Mouse (Mus musculus) G1E (cell line): ENCODE data around the gene Atf6b.

Experiments
- CTCF ChIP-seq: IDR thresholded peaks from 2 replicates; pipeline ENCODE4 v1.5.1; 2012; ENCODE audit warnings: low read depth, low read length, inconsistent platforms, mixed read lengths
- GATA1 ChIP-seq: IDR thresholded peaks from 2 replicates; pipeline ENCODE4 v1.6.1; 2012; ENCODE audit warnings: borderline replicate concordance, low read length, inconsistent platforms, mixed read lengths
- GATA2 ChIP-seq: IDR thresholded peaks from 2 replicates; pipeline ENCODE4 v1.6.1; 2012; ENCODE audit warnings: low read depth, low read length, inconsistent platforms, borderline replicate concordance
- POLR2AphosphoS5 ChIP-seq: IDR thresholded peaks from 2 replicates; pipeline ENCODE4 v1.6.1; 2012; ENCODE audit warnings: low read depth, low read length, inconsistent platforms; ENCODE audit not compliant: insufficient replicate concordance
- TAL1 ChIP-seq: conservative IDR thresholded peaks from 2 replicates; pipeline ENCODE4 v1.6.1; 2012; ENCODE audit warnings: low read depth, low read length, inconsistent platforms, mixed read lengths

DNA sequence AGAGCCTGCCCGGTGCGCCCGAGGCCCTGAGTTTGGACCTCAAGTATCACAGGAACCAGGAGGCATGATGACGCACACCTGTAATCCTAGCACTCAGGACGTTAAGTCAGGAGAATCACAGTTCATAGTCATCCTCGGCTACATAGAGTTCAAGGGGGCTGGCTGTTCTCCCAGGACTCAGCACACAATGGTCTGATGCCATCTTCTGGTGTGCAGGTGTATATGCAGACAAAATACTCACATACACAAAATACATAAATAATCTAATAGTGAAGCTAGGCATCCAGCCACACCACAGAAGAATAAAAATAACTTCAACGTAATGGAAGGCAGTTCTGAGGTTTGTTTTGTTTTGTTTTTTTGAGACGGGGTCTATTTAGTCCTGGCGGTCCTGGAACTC lies 23.8 kb upstream of the Atf6b start:
- TF ChIP-seq CTCF: no peak
- no peak for TF ChIP-seq GATA1
- TF ChIP-seq GATA2: no peak
- no peak for TF ChIP-seq TAL1
- no peak for TF ChIP-seq POLR2AphosphoS5
